Mouse (Mus musculus) effector memory CD4-positive, alpha-beta T cell, adult 5 months (primary cell): ENCODE measurements around the gene Eif1ad. TPM values are rescaled to one million over a fixed set of nuclear protein-coding genes. Genes with fewer than 3 reads are reported as not detected.

Source experiments
- polyA plus RNA-seq: library from polyadenylated mRNA; unstranded; fragments of 100-300 nt; shearing (Covaris generic); gene quantifications from one replicate; pipeline ENCODE4 v1.2.1, GENCODE M21; 2017

Eif1ad gene
- 35.1 TPM for polyA plus RNA-seq

DNA sequence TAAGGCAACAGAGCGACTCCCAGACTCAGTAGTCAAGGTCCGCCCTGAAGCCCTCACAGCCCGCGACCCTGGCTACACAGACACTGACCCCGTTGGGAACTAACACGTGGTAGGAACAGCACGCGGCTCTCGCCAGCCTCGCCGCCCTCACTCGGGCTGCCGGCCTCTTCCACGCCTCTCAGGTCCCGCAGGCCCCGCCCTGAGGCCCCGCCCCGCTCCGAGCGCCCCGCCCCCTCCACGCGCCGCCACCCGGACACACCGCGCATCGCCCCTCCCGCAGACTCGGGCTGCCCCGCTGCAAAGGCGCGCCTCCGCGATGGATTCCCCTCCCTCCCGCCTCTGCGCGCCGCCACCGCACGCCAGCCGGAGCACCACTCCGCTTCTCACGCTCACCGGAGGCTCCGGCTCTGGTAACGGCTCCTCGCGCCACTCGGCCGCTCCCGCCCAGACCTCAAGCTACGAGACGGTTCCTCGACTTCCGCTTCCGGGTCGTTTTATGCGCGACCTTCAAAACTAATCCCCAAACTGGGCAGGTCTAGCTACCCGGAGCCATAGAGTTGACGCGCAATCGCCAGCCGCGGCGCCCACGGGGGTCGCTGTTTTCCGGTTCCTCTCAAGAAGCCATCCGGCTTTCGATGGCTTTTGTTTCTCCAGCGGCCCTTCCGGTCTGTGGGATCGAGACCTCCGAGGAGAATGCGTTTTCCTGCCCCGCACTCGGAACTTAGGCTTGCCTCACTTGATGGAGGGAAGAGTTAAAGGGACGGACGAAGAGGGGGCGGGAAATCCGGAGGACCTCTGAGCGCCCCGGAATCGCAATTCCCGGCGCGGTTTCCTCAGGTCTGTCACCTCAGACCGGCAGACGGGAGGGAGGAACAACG is at the start of gene Eif1ad:
Gene Eif1ad (plus strand): TSS at position 567 of the 878 bp plus-strand sequence.

DNA sequence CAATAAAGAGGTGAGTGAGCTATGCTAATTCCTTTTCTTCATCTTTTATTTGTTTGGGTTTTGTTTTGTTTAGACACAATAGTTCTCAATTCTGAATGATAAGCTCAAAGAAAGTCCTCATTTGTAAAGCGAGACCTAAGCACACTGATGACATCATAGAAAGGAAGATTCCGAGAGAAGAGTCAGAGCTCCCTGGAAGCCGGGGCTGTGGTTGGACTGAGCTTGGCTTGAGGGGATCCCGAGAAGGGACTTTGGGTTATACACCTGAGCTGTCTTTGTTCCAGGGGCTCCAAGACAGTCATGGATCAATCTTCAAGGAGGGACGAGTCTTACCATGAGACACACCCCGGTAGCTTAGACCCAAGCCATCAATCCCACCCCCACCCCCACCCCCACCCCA is 31.1 kb upstream of the Eif1ad start, which contains the start of gene Catsper1:
Gene Catsper1 (plus strand): TSS at position 301 of the 400 bp plus-strand sequence.

DNA sequence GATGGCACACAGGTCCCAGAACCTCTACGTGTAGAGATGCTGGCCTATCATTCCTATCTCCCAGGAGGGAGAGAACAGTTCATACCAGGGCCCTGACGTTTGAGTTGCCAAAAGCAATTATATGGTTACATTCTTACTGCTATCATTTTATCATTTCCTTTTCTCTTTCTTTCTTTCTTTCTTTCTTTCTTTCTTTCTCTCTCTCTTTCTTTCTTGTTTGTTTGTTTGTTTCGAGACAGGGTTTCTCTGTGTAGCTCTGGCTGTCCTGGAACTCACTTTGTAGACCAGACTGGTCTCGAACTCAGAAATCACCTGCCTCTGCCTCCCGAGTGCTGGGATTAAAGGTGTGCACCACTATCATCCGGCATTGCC is 17.1 kb upstream of the Eif1ad start, which contains the start of gene Cst6:
Gene Cst6 (minus strand): TSS at position 73 of the 372 bp plus-strand sequence.

DNA sequence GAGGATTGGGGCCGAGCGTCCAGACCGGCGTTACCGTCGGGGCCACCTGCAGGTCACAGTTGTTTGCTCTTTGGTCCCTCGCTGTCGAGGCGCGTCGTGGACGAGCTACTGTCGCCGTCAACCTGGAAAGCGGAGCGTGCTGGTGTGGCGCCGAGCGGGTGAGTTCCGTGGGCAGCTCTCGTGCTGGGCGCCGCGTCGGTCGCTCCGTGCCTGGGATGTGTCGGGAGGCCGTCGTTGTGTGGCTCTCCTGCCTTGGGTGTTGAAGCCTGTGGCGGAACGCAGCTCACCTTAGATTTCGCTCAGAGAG is 465 bp downstream of the Eif1ad start, which contains the start of gene Banf1:
Gene Banf1 (minus strand): TSS at position 116 of the 307 bp plus-strand sequence.

DNA sequence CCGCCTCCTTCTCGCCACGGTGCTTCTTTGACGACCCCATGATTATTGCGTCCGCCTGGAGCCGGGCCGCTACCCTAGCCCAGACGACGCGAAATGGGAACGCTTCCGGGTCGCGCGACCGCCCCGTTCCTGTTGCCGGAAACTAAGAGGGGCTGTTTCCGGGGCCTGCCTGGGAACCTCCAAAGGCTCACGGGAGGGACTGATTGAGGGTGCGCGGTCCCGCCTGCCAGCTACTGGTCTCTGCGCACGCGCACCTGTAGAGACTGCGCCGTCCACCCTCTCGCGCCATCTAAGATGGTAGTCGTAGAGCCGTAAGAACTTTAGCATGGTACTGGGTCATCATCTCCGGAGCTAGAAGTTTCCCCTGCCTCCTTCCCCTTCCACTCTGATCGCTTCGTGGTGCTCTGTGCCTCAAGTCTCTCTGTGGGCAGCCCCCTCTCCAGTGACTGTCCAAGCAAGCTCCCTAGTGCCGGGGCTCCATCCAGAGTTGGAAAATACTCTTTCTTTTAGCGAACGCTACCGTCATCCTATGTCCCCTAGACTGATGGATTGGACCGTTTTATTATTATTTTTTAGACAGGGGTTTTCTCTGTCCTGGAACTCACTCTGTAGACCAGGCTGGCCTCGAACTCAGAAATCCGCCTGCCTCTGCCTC is 22.2 kb downstream of the Eif1ad start, which contains the start of gene Sart1:
Gene Sart1 (minus strand): TSS at position 116 of the 655 bp plus-strand sequence.

DNA sequence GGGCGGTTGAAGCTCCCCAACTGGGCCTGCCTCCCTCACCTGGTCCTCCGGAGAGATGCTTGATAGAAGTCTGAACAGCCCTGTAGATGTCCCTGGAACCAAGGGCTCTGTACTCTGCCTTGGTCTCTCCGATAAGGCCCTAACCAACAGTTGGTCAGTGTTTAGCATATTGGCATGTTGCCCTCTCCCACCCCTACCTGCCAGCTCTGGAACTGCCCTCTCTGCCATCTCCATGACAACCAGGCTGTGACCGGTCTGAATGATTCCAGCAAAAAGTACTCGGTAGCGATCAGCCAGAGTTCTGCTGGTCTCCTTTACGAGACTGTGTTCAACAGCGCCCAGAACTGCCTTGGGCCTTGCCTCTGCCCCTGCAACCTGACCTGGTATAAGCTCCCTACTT is 35.8 kb downstream of the Eif1ad start, which contains the start of gene Tsga10ip:
Gene Tsga10ip (minus strand): TSS at position 234 of the 400 bp plus-strand sequence.

Other genes with a start within 250 kb of the Eif1ad start
- gene Klc2, start 248.2 kb upstream of the Eif1ad start, polyA plus RNA-seq = 2.6 TPM
- 95.2 TPM for gene Pacs1, start 93.6 kb upstream of the Eif1ad start, polyA plus RNA-seq
- 294 TPM for gene Sf3b2, start 71.3 kb upstream of the Eif1ad start, polyA plus RNA-seq
- gene Gal3st3, start 68.4 kb upstream of the Eif1ad start, polyA plus RNA-seq = not detected
- not detected for gene Catsper1, start 31.0 kb upstream of the Eif1ad start, polyA plus RNA-seq
- gene Cst6, start 17.2 kb upstream of the Eif1ad start, polyA plus RNA-seq = 0.65 TPM
- gene Banf1, start 427 bp downstream of the Eif1ad start, polyA plus RNA-seq = 156 TPM
- gene Sart1, start 22.0 kb downstream of the Eif1ad start, polyA plus RNA-seq = 218 TPM
- gene Tsga10ip, start 35.8 kb downstream of the Eif1ad start, polyA plus RNA-seq = not detected
- gene Drap1, start 58.2 kb downstream of the Eif1ad start, polyA plus RNA-seq = 175 TPM
- gene AI837181, start 58.4 kb downstream of the Eif1ad start, polyA plus RNA-seq = 24.5 TPM
- 0.77 TPM for gene Fosl1, start 80.8 kb downstream of the Eif1ad start, polyA plus RNA-seq
- 4.4 TPM for gene Ccdc85b, start 91.2 kb downstream of the Eif1ad start, polyA plus RNA-seq
- 68.1 TPM for gene Fibp, start 93.9 kb downstream of the Eif1ad start, polyA plus RNA-seq
- gene Ctsw, start 101.8 kb downstream of the Eif1ad start, polyA plus RNA-seq = 191 TPM
- gene Efemp2, start 107.2 kb downstream of the Eif1ad start, polyA plus RNA-seq = 0.86 TPM
- 24.6 TPM for gene Mus81, start 121.7 kb downstream of the Eif1ad start, polyA plus RNA-seq
- gene Cfl1, start 123.7 kb downstream of the Eif1ad start, polyA plus RNA-seq = 2,701 TPM
- not detected for gene 1700020D05Rik, start 137.0 kb downstream of the Eif1ad start, polyA plus RNA-seq
- 3.8 TPM for gene Snx32, start 143.8 kb downstream of the Eif1ad start, polyA plus RNA-seq
- gene Ovol1, start 193.9 kb downstream of the Eif1ad start, polyA plus RNA-seq = not detected
- 8.2 TPM for gene Ap5b1, start 201.3 kb downstream of the Eif1ad start, polyA plus RNA-seq
- 84.3 TPM for gene Rnaseh2c, start 235.1 kb downstream of the Eif1ad start, polyA plus RNA-seq
- 66.5 TPM for gene Kat5, start 243.5 kb downstream of the Eif1ad start, polyA plus RNA-seq